Mouse (Mus musculus): ENCODE measurements around the gene Cd3d.

The Cd3d gene

DNA sequence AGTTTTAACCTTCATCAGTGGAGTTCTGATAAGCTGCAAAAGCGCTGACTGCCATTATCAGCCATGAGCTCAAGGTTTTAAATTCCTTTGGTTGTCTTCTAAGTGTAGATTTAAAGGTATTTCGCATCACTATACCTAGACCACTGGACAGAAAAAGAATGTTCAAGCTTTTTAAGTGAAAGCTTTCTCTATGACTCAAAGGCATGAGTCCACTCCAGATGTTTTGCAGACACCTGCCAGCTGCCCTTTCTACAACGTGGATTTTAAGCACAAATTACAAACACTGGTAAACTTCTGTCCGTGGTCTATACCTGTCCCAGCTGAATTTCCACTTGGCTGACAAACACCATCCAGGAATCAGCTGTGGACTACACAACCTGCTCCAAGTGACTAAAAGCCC is 13.4 kb downstream of the Cd3d start:
- DNase-seq: no peak

GRCm38 (mm10) chr9:44996590-44996989 is 15.0 kb downstream of the Cd3d start:
- DNase-seq: no peak

DNA sequence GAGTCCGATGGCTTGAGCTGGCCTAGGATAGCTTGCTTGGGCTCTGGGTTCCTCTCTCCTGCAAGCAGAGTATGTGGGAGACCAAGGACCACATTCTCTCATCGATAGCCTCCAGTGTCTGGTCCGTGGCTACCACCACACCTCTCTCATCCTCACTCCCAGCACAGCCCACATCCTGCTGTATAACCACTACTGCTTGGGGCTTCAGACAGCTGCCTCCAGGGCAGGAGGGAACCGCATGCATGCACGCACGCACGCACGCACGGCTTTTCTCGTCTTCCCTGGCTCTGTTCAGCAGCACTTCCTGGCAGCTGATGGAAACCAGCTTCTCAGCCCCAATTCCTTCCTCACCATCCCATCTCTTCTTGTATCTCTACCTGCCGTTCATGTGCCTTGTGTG is 16.6 kb downstream of the Cd3d start:
- DNase-seq: no peak

GRCm38 (mm10) chr9:44999171-44999570 is 17.6 kb downstream of the Cd3d start:
- DNase-seq: no peak

DNA sequence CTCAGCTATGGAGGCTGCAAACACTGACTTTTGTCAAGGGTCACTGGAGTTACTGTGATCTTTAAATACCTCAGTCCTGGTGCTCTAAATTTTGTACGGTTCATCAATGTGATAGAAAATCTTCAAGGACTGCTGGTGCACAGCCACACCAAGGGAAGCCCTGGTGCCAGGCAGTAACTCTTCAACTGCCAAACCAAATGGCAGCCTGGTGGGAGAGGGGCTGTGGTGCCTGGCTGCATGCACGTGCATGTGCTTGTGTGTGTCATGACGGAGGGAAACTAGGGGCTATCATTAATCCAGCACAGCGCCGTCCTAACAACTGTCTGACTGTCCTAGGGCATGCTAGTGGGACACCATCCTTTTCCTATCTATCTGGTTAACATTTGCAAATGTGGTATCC is 18.2 kb downstream of the Cd3d start:
- DNase-seq: no peak

- DNase-seq: no peak
Observed at GRCm38 (mm10) chr9:45000249-45000648, 18.7 kb downstream of the Cd3d start.

DNA sequence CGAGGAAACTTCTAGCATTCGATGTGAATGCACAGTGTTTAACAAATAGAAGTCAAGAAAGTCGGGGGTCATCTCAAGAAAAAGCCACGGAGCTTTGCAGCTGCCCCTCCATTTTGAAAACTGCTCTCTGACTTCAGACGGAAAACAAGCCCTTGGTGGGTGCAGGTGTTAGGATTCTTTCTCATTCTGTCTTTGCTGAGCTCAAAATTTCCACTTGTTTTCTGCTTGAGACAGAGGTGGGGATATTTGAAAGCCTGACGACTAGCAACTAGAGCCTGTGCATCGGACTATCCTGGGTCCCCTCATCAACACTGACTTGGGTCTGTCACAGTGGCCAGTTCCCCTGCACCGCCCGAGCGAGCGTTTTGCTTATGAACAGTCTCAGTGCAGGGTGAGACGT is 25.8 kb downstream of the Cd3d start:
- no peak for DNase-seq

GRCm38 (mm10) chr9:45008342-45008741 is 26.8 kb downstream of the Cd3d start:
- DNase-seq: no peak

GRCm38 (mm10) chr9:45009180-45010078 is 27.8 kb downstream of the Cd3d start, which contains the start of gene Cd3e:
Gene Cd3e (minus strand): TSS chr9:45009627.
- peak in 1 of 2 experiments; percentile 14 for DNase-seq

GRCm38 (mm10) chr9:45010461-45010860 is 28.9 kb downstream of the Cd3d start:
- no peak for DNase-seq

DNA sequence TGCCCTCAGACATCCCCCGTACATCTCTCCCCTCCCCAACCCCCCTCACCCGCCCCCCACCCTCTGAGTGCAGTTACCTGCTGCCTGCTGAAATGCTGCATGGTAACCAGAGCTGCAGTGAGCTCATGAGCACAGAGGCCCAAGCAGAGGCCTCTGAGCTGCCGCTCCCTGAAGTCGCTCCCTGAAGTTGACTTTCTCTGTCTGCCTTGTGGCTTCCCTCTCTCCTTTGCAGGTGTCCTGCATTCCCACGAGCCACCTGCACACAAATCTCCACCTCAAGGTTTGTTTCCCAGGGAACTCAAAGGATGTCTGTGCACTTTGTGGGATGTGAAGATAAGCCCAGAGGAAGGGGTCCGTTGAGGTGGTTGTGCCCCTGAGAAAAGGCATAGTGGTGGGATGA is 29.7 kb downstream of the Cd3d start:
- no peak for DNase-seq

DNA sequence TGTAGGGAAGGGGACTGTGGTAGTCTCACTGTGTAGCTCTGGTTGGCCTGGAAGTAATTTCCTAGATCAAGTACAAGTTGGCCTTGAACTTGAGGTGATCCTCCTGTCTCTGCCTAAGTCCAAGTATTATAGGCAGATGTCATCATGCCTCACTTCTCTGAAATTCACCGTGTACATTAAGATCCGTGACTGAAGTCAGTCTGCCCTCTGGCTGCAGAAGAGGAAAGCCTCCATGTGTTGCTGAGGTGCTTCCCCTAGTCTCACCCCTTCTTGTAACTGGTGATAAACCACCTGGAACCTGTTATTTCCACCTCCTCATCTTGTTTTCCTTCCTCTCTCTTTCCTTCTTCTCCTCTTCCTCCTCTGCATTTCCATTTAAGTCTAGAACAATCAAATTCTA is 33.3 kb downstream of the Cd3d start:
- no peak for DNase-seq

- DNase-seq: no peak
Observed at GRCm38 (mm10) chr9:45015841-45016240, 34.3 kb downstream of the Cd3d start.

DNA sequence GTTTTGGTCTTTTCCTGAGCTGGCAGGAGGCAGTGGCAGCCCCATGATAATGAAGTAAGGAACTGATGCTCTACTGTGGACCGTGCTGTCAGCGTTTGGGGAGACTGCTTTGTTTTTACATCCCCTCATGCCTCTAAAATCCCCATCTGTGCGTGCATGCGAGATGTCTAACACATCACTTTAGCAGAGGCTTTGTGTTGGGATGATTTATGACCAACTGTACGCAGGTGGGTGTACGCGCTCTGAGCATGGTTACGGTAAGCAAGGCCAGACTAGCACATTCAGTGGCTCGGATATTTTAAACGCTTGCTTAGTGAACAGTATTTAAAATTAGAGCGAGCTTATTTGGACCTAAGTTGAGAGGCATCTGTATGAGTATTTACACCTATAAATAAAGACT is 36.4 kb downstream of the Cd3d start:
- no peak for DNase-seq

GRCm38 (mm10) chr9:45022800-45023199 is 41.2 kb downstream of the Cd3d start:
- DNase-seq: peak in 1 of 2 experiments; percentile 60

DNA sequence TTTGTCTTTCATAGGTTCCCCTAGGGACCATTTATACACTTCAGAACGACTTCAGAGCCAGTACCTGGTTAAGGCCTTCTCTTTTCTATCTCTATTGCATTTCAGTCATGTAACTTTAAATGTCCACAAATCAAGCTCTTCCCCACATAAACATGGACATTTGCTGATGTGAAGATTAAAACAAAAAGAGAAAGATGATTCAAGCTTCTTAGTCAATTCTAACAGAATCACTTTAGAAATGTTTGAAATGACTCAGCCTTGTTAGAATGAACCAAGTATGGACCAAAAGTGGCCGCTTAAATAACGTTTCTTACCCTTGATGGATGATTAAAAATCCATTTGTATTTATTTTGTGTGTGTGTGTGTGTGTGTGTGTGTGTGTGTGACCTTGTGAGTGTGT is 42.1 kb downstream of the Cd3d start:
- no peak for DNase-seq

GRCm38 (mm10) chr9:45024187-45024586 is 42.6 kb downstream of the Cd3d start:
- DNase-seq: no peak

GRCm38 (mm10) chr9:45027376-45027775 is 45.8 kb downstream of the Cd3d start:
- no peak for DNase-seq

GRCm38 (mm10) chr9:45030341-45030740 is 48.8 kb downstream of the Cd3d start:
- no peak for DNase-seq

- DNase-seq: no peak
Observed at GRCm38 (mm10) chr9:45032261-45032660, 50.7 kb downstream of the Cd3d start.

DNA sequence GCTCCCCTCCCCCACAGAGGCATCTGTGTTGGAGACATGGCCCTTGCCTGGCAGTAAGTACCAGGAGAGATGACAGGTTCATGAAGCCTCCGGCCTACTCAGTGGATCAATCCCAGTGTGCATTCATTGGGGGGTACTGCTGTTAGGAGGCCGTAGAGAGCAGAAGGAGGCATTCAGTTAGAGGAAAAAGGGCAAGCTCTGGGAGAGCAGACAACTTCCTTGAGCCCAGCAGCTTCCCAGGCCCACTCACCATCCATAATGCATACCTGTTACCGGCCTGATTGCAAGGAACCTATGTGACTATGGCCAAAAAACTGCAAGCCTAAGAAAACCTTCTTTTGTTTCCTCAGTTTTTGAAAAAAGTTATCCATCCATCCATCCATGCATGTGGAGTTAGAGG is 52.9 kb downstream of the Cd3d start:
- no peak for DNase-seq

Data from spleen, adult 18-20 months (tissue).